Mouse (Mus musculus) MEL (cell line): ENCODE results near the gene Jmy. TPM values are rescaled to one million over a fixed set of nuclear protein-coding genes. Genes with fewer than 3 reads are reported as not detected.

Experiments
- CHD1 ChIP-seq: IDR thresholded peaks from 2 replicates; pipeline ENCODE4 v1.6.1; 2012; ENCODE audit warnings: low read depth, mild to moderate bottlenecking, inconsistent platforms, low read length, improper control_type of control experiment
- MAZ ChIP-seq: IDR thresholded peaks from 2 replicates; pipeline ENCODE4 v1.6.1; 2012; ENCODE audit warnings: low read depth, mild to moderate bottlenecking, inconsistent platforms, low read length, improper control_type of control experiment
- SMC3 ChIP-seq: IDR thresholded peaks from 2 replicates; pipeline ENCODE4 v1.6.1; 2011; ENCODE audit warnings: low read depth, low read length, improper control_type of control experiment
- polyA plus RNA-seq, 2 experiments: library from polyadenylated mRNA; stranded (reverse) in 1 of 2; unstranded in 1 of 2; fragments of >175 nt in 1 of 2; fragments of >200 nt in 1 of 2; gene quantifications; 2 replicates each; pipeline versions ENCODE4 v1.2.1 to v1.2.4; 2012; ENCODE audit warnings: low replicate concordance in 2 of 2, low read depth in 1 of 2; ENCODE audit not compliant: insufficient read length in 2 of 2, insufficient read depth in 1 of 2, missing spikeins in 1 of 2
- total RNA-seq: library from RNA; depleted of rRNA; stranded (reverse); fragments of 300-350 nt; gene quantifications from 2 replicates; pipeline ENCODE4 v1.2.3, GENCODE M21; 2012; rRNA removed

Gene Jmy
- total and polyA plus RNA-seq, 3 experiments = 5.5 to 21.9 (median 9.3) TPM

- TF ChIP-seq CHD1 = no peak
- TF ChIP-seq SMC3 = no peak
- TF ChIP-seq MAZ = no peak
Observed at GRCm38 (mm10) chr13:93380399-93381063, 119.1 kb downstream of the Jmy start (continued).

Other genes starting within 250 kb of the Jmy start
- 20.6 and 23.1 TPM in 2 replicates for gene Homer1, start 200.2 kb downstream of the Jmy start, total RNA-seq
- gene Homer1, start 200.2 kb downstream of the Jmy start, polyA plus RNA-seq = 10 to 100 TPM in 1 of 2 experiments, not detected in 1; 19.5 TPM
- gene Bhmt, start 138.2 kb upstream of the Jmy start, total RNA-seq = 0.07 TPM in 1 of 2 replicates, not detected in the other
- gene Bhmt, start 138.2 kb upstream of the Jmy start, polyA plus RNA-seq = not detected
- not detected in 2 replicates for gene Bhmt2, start 174.5 kb upstream of the Jmy start, total RNA-seq
- gene Bhmt2, start 174.5 kb upstream of the Jmy start, polyA plus RNA-seq = not detected
- gene Dmgdh, start 174.6 kb upstream of the Jmy start, total RNA-seq = not detected in 2 replicates
- gene Dmgdh, start 174.6 kb upstream of the Jmy start, polyA plus RNA-seq = not detected